ENCODE assay signal across 11 mouse cellular contexts in the genomic region with DNA sequence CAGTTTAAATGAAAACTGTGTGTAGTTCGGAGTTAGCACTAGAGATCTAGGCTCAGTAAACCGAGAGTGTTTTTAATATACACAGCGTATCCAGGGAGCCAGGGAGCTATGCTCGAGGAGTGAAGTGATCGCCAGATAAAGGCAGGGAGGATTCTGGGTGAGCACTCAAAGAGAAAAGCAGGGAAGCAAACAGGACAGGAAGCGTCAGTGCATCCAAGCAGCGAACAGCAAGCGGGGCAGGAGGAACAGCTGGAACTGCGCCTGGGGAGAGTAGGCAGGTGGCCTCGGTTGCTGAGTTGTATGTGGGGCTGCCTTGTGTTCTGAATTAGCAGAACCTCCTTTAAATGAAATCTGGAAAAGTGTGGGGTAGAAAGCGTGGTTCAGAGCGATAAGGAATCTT.
DNase-seq lines count a peak whose midpoint lies in the region; ATAC-seq and TF ChIP-seq lines count a peak whose summit lies in the region.
"Had no signal": no experiment of that assay in that cellular context is flagged by ENCODE, and none has a peak within 500 bp of the region (broad histone marks: within the 10 kb centered on the region; RNA-seq: fewer than 3 reads in every experiment).

No protein-coding gene starts in this region.

- no peak overlapping the region for H3K9ac ChIP-seq in hindbrain, embryonic 15.5 days
- no peak overlapping the region for H3K9ac ChIP-seq in hindbrain, embryonic 16.5 days (ENCODE audit: low read depth, low read length)
- no peak overlapping the region for H3K9ac ChIP-seq in midbrain, postnatal 0 days (replicated peaks; ENCODE audit: low read length, poor library complexity, severe bottlenecking)
- no peak overlapping the region for H3K9ac ChIP-seq in midbrain, embryonic 13.5 days (replicated peaks)
- no peak overlapping the region; the same call in 1 of the 2 replicates for H3K9ac ChIP-seq in stomach, postnatal 0 days (ENCODE audit: low read length)
- H3K9ac ChIP-seq: kidney, embryonic 15.5 days; stomach, embryonic 15.5 days had no signal

- DNase-seq in embryo, embryonic 10 days (ENCODE audit: low spot score): peak; percentile 39
- DNase-seq in embryo, embryonic 10.5 days (ENCODE audit: low spot score): no peak
- DNase-seq in midbrain, postnatal 0 days (ENCODE audit: low spot score): peak; percentile 27
- DNase-seq in stomach, postnatal 0 days (ENCODE audit: low spot score): no peak
- DNase-seq: gastrocnemius, postnatal 25 days had no signal

- TF ChIP-seq CTCF in midbrain, postnatal 0 days (IDR thresholded peaks at IDR 0.05): no peak
- TF ChIP-seq CTCF in stomach, postnatal 0 days (IDR thresholded peaks at IDR 0.05; ENCODE audit: low read depth): no peak

- ATAC-seq in hindbrain, embryonic 15.5 days (ENCODE audit: low FRiP score, low read depth): no peak
- no peak for ATAC-seq in hindbrain, embryonic 16.5 days
- no peak for ATAC-seq in midbrain, postnatal 0 days (ENCODE audit: low FRiP score)
- no peak for ATAC-seq in midbrain, embryonic 13.5 days
- no peak for ATAC-seq in stomach, postnatal 0 days (ENCODE audit: low FRiP score, low TSS enrichment)
- ATAC-seq in cerebellum, adult (ENCODE audit: insufficient number of reproducible peaks, low FRiP score, low TSS enrichment): no peak

- H3K4me1 ChIP-seq in hindbrain, embryonic 15.5 days (replicated peaks): peaks cover 7% of the 10 kb centered on the region
- H3K4me1 ChIP-seq in hindbrain, embryonic 16.5 days (ENCODE audit: control insufficient read depth, insufficient read depth, low read depth, low read length): no peaks in the 10 kb centered on the region; the same call in 1 of the 2 replicates
- no peaks in the 10 kb centered on the region for H3K4me1 ChIP-seq in midbrain, postnatal 0 days (ENCODE audit: insufficient read depth, low read length)
- H3K4me1 ChIP-seq in midbrain, embryonic 13.5 days (replicated peaks): peaks cover 6% of the 10 kb centered on the region; the same call in 1 of the 2 replicates
- no peaks in the 10 kb centered on the region for H3K4me1 ChIP-seq in stomach, postnatal 0 days (replicated peaks; ENCODE audit: control insufficient read depth, insufficient read depth)
- H3K4me1 ChIP-seq: stomach, embryonic 15.5 days had no signal

- 0 out of 2 replicates have a peak overlapping the region, but pooled peaks have one; percentile 32 for H3K27ac ChIP-seq in hindbrain, embryonic 15.5 days (replicated peaks)
- H3K27ac ChIP-seq in hindbrain, embryonic 16.5 days (ENCODE audit: low read depth, low read length): no peak overlapping the region
- no peak overlapping the region for H3K27ac ChIP-seq in midbrain, postnatal 0 days (ENCODE audit: low read depth, low read length)
- no peak overlapping the region for H3K27ac ChIP-seq in midbrain, embryonic 13.5 days
- H3K27ac ChIP-seq in stomach, postnatal 0 days (replicated peaks): no peak overlapping the region
- H3K27ac ChIP-seq: kidney, embryonic 15.5 days; stomach, embryonic 15.5 days had no signal

- H3K9me3 ChIP-seq in hindbrain, embryonic 15.5 days: no peaks in the 10 kb centered on the region
- no peaks in the 10 kb centered on the region for H3K9me3 ChIP-seq in hindbrain, embryonic 16.5 days (ENCODE audit: control insufficient read depth, low read length)
- H3K9me3 ChIP-seq in midbrain, postnatal 0 days (ENCODE audit: low read length): no peaks in the 10 kb centered on the region
- H3K9me3 ChIP-seq in midbrain, embryonic 13.5 days: no peaks in the 10 kb centered on the region
- H3K9me3 ChIP-seq in stomach, postnatal 0 days (ENCODE audit: control insufficient read depth, low read length): no peaks in the 10 kb centered on the region
- H3K9me3 ChIP-seq: kidney, embryonic 15.5 days; stomach, embryonic 15.5 days had no signal

- peaks cover 45% of the 10 kb centered on the region for H3K36me3 ChIP-seq in hindbrain, embryonic 15.5 days
- peaks cover 25% of the 10 kb centered on the region for H3K36me3 ChIP-seq in hindbrain, embryonic 16.5 days (ENCODE audit: control insufficient read depth, insufficient read depth, low read length)
- peaks cover 61% of the 10 kb centered on the region for H3K36me3 ChIP-seq in midbrain, postnatal 0 days (ENCODE audit: insufficient read depth, low read length)
- peaks cover 58% of the 10 kb centered on the region for H3K36me3 ChIP-seq in midbrain, embryonic 13.5 days
- H3K36me3 ChIP-seq in stomach, postnatal 0 days (ENCODE audit: control insufficient read depth, insufficient read depth, low read length): no peaks in the 10 kb centered on the region
- H3K36me3 ChIP-seq: kidney, embryonic 15.5 days; stomach, embryonic 15.5 days had no signal

- no peaks in the 10 kb centered on the region for H3K27me3 ChIP-seq in hindbrain, embryonic 15.5 days
- no peaks in the 10 kb centered on the region for H3K27me3 ChIP-seq in hindbrain, embryonic 16.5 days (replicated peaks; ENCODE audit: control insufficient read depth, insufficient read depth, low read length)
- H3K27me3 ChIP-seq in midbrain, postnatal 0 days (ENCODE audit: insufficient read depth, low read length): no peaks in the 10 kb centered on the region
- no peaks in the 10 kb centered on the region for H3K27me3 ChIP-seq in midbrain, embryonic 13.5 days
- no peaks in the 10 kb centered on the region for H3K27me3 ChIP-seq in stomach, postnatal 0 days (ENCODE audit: control insufficient read depth, insufficient read depth, low read length)
- H3K27me3 ChIP-seq: kidney, embryonic 15.5 days; stomach, embryonic 15.5 days had no signal

- no peak overlapping the region for H3K4me2 ChIP-seq in hindbrain, embryonic 15.5 days
- H3K4me2 ChIP-seq in hindbrain, embryonic 16.5 days (ENCODE audit: low read length): no peak overlapping the region
- no peak overlapping the region for H3K4me2 ChIP-seq in midbrain, postnatal 0 days (ENCODE audit: low read depth, low read length, poor library complexity, severe bottlenecking)
- no peak overlapping the region for H3K4me2 ChIP-seq in midbrain, embryonic 13.5 days (replicated peaks)
- H3K4me2 ChIP-seq in stomach, postnatal 0 days (replicated peaks; ENCODE audit: low read depth): 0 out of 2 replicates have a peak overlapping the region, but pooled peaks have one; percentile 9
- H3K4me2 ChIP-seq: kidney, embryonic 15.5 days; stomach, embryonic 15.5 days had no signal

- 46% methylated on average over 12 of the region's 12 CpGs for WGBS in hindbrain, embryonic 15.5 days
- 42% methylated on average over 12 of the region's 12 CpGs for WGBS in hindbrain, embryonic 16.5 days
- WGBS in midbrain, postnatal 0 days: 40% methylated on average over 12 of the region's 12 CpGs
- 51% methylated on average over 12 of the region's 12 CpGs for WGBS in midbrain, embryonic 13.5 days
- 51% methylated on average over 12 of the region's 12 CpGs for WGBS in stomach, postnatal 0 days

- no peak for TF ChIP-seq EP300 in stomach, postnatal 0 days (optimal IDR thresholded peaks at IDR 0.05)

- H3K4me3 ChIP-seq in hindbrain, embryonic 15.5 days: no peak overlapping the region
- H3K4me3 ChIP-seq in hindbrain, embryonic 16.5 days (ENCODE audit: low read length): no peak overlapping the region
- H3K4me3 ChIP-seq in midbrain, postnatal 0 days (ENCODE audit: low read depth, low read length): no peak overlapping the region
- H3K4me3 ChIP-seq in midbrain, embryonic 13.5 days (replicated peaks): no peak overlapping the region
- H3K4me3 ChIP-seq in stomach, postnatal 0 days (ENCODE audit: low read depth, low read length): no peak overlapping the region
- H3K4me3 ChIP-seq: kidney, embryonic 15.5 days; stomach, embryonic 15.5 days had no signal

Comparison
In these comparisons a context has a peak if more than half of its experiments do, and no peak if none do; other contexts are left out.
1. DNase-seq: peak in embryo, embryonic 10 days (single experiment) and midbrain, postnatal 0 days (single experiment); none in embryo, embryonic 10.5 days (single experiment) and stomach, postnatal 0 days (single experiment).